Mouse (Mus musculus) hindbrain, embryonic 16.5 days (tissue): ENCODE data around the gene C2cd6. TPM values are rescaled to one million over a fixed set of nuclear protein-coding genes. Genes with fewer than 3 reads are reported as not detected.

Source experiments
- polyA plus RNA-seq: library from polyadenylated mRNA; unstranded; fragments of >200 nt; fragmentation: Nextera tagmentation; extraction: Ambion mirVana; gene quantifications from 2 replicates; pipeline ENCODE4 v1.2.1, GENCODE M21; 2015

The C2cd6 gene
- polyA plus RNA-seq, 1 experiment from 2014 or later, result not detected

Other genes starting within 250 kb of the C2cd6 start
- 15.0 and 18.7 TPM in 2 replicates for gene Trak2, start 121.5 kb downstream of the C2cd6 start, polyA plus RNA-seq
- gene Stradb, start 121.4 kb downstream of the C2cd6 start, polyA plus RNA-seq, result 106 and 108 TPM in 2 replicates
- gene Tmem237, start 25.5 kb upstream of the C2cd6 start, polyA plus RNA-seq, result 44.2 and 51.0 TPM in 2 replicates
- 0.61 and 0.84 TPM in 2 replicates for gene Mpp4, start 68.5 kb upstream of the C2cd6 start, polyA plus RNA-seq
- 16.9 and 21.1 TPM in 2 replicates for gene Als2, start 142.3 kb upstream of the C2cd6 start, polyA plus RNA-seq
- gene Cdk15, start 162.0 kb upstream of the C2cd6 start, polyA plus RNA-seq, result 1.4 and 2.0 TPM in 2 replicates